ENCODE assay signal across 9 mouse cellular contexts in the genomic region with DNA sequence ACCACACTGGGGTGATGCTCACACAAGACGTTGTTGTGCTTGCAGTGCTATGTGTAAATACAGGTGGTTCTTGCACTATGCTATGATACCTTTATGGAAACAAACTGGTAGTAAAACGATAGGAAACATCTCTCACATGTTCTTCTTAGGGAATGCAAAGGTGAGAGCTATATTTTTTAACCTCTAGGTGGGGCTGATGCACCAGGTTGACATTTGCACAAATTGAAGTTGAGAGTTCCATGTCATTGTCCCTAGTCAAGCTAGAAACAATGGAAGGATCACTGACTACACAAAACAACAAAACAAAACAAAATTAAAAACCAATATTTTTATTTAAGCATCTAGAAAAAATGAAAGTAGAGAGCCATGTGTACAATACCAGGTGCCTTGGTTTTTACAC.
DNase-seq lines count a peak whose midpoint lies in the region; ATAC-seq and TF ChIP-seq lines count a peak whose summit lies in the region.
"Had no signal": no experiment of that assay in that cellular context is flagged by ENCODE, and none has a peak within 500 bp of the region (broad histone marks: within the 10 kb centered on the region; RNA-seq: fewer than 3 reads in every experiment).

No protein-coding gene starts in this region.

- no peak for ATAC-seq in forebrain, postnatal 0 days

- 14% methylated on average over 2 of the region's 2 CpGs for WGBS in forebrain, postnatal 0 days

- peak; percentile 9 for DNase-seq in adrenal gland, adult 2 months
- no peak for DNase-seq in adrenal gland, postnatal 4 days (ENCODE audit: low spot score in 2 of 2)
- peak; percentile 3 to 8 for DNase-seq in kidney, postnatal 36 days
- DNase-seq in kidney, postnatal 14 days: no peak
- DNase-seq in Muller cell, postnatal 12 days (ENCODE audit: inconsistent ontology term): peak; percentile 21
- DNase-seq in forebrain, postnatal 0 days: peak; percentile 17
- no peak for DNase-seq in MN1 (ENCODE audit: low spot score)
- DNase-seq in frontal cortex, postnatal 25 days (ENCODE audit: low spot score in 2 of 2): no peak

- no peak overlapping the region for H3K27ac ChIP-seq in forebrain, postnatal 0 days (ENCODE audit: low read depth, low read length)
- H3K27ac ChIP-seq: macrophage had no signal

- H3K4me3 ChIP-seq in forebrain, postnatal 0 days (ENCODE audit: low read depth, low read length): no peak overlapping the region

- no peaks in the 10 kb centered on the region for H3K9me3 ChIP-seq in forebrain, postnatal 0 days (ENCODE audit: low read length)

- TF ChIP-seq CTCF in forebrain, postnatal 0 days (IDR thresholded peaks at IDR 0.05; ENCODE audit: low read depth): peak; percentile 52

- no peaks in the 10 kb centered on the region for H3K27me3 ChIP-seq in forebrain, postnatal 0 days (ENCODE audit: insufficient read depth, low read length)

- no peak overlapping the region for H3K4me2 ChIP-seq in forebrain, postnatal 0 days (ENCODE audit: low read depth)

- H3K9ac ChIP-seq in forebrain, postnatal 0 days: no peak overlapping the region

- no peaks in the 10 kb centered on the region for H3K4me1 ChIP-seq in forebrain, postnatal 0 days (ENCODE audit: insufficient read depth)

- no peaks in the 10 kb centered on the region for H3K36me3 ChIP-seq in forebrain, postnatal 0 days (ENCODE audit: insufficient read depth)

Comparison
In these comparisons a context has a peak if more than half of its experiments do, and no peak if none do; other contexts are left out.
1. DNase-seq: peak in adrenal gland, adult 2 months (single experiment), kidney, postnatal 36 days (2 of 2), Muller cell, postnatal 12 days (single experiment) and forebrain, postnatal 0 days (single experiment); none in adrenal gland, postnatal 4 days (0 of 2), kidney, postnatal 14 days (single experiment), MN1 (single experiment) and frontal cortex, postnatal 25 days (0 of 2).